Mouse (Mus musculus): ENCODE data around the gene Sept11. TPM values are rescaled to one million over a fixed set of nuclear protein-coding genes. Genes with fewer than 3 reads are reported as not detected.

Gene Sept11
- total RNA-seq, 1 experiment: 124 TPM

DNA sequence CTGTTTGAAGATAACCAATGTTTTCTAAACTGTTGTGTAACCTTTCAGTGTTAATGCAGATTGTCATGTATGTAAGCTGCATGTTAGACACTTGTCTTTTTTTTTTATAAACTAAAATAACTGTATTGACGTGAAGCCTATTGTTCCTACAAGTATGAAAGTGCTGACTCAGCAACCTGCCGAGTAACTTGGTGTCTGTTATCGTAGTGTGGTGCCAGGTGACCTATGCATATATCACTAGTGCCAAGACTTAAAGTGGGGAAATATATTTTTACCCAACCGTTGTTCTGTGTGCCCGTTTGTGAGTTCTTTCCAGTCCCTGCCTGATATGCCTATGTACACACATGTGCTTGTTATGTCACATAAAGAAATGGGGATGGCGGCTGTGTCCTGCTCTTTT is 81.4 kb downstream of the Sept11 start:
- in situ Hi-C loops (cut with MboI; ENCODE audit: low sequenced_read_pairs in 2 of 2, unreplicated experiment in 2 of 2): no loop called here
- no peak for DNase-seq (ENCODE audit: low read depth, low spot score)
- Histone ChIP-seq H3K4me1 (ENCODE audit: control insufficient read depth in 2 of 2, insufficient read depth in 2 of 2, low read length in 2 of 2, poor library complexity in 1 of 2) (no peaks in the 10 kb centered on the region), H3K36me3 (ENCODE audit: control insufficient read depth, insufficient read depth, low read length, poor library complexity, severe bottlenecking) (peaks cover 36% of the 10 kb centered on the region), H3K9me3 (ENCODE audit: control insufficient read depth, insufficient read depth, low read depth, low read length) (no peaks in the 10 kb centered on the region), H3K4me3 (ENCODE audit: insufficient read depth in 1 of 2, low read depth in 1 of 2, low read length in 2 of 2, poor library complexity in 1 of 2, severe bottlenecking in 1 of 2) (no peak overlapping the region), H3K9ac (ENCODE audit: insufficient read depth, low read depth, low read length, poor library complexity, severe bottlenecking) (no peak overlapping the region), H3K27ac (ENCODE audit: insufficient read depth, low read depth, low read length, poor library complexity, severe bottlenecking) (no peak overlapping the region)
- peak; percentile 100 for TF ChIP-seq MAFK (IDR thresholded peaks at IDR 0.05; ENCODE audit: insufficient read depth, low read depth, low read length)
- no peak for TF ChIP-seq HCFC1 (IDR thresholded peaks at IDR 0.05; ENCODE audit: borderline replicate concordance, insufficient read depth, low read length)

DNA sequence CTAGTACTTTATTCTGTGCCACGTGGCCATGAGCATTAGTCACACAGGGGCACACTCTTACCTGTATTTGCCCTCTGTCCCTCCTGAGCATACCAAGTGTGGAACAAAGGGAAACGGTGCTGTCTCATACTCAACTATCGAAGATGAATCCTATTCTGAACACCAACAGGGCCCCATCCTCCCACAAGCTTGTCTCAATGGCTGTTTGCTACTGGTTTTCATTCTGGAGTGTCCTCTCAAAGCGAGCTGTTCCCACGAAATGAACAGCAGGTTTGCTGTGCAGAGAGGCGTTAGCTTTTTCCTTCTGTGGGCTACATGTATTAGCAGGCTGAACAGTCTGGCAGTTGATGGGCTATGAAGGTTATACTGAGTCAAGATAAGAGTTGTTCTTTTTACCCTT is 85.4 kb downstream of the Sept11 start:
- H3K4me3 ChIP-seq (ENCODE audit: insufficient read depth in 1 of 2, low read depth in 1 of 2, low read length in 2 of 2, poor library complexity in 1 of 2, severe bottlenecking in 1 of 2): no peak overlapping the region
- no peaks in the 10 kb centered on the region for H3K4me1 ChIP-seq (ENCODE audit: control insufficient read depth in 2 of 2, insufficient read depth in 2 of 2, low read length in 2 of 2, poor library complexity in 1 of 2)
- in situ Hi-C loops (cut with MboI; ENCODE audit: low sequenced_read_pairs in 2 of 2, unreplicated experiment in 2 of 2): no loop called here
- DNase-seq (ENCODE audit: low read depth, low spot score): no peak
- no peaks in the 10 kb centered on the region for H3K9me3 ChIP-seq (ENCODE audit: control insufficient read depth, insufficient read depth, low read depth, low read length)
- no peak overlapping the region for H3K9ac ChIP-seq (ENCODE audit: insufficient read depth, low read depth, low read length, poor library complexity, severe bottlenecking)
- no peak for TF ChIP-seq ZC3H11A (IDR thresholded peaks at IDR 0.05; ENCODE audit: borderline replicate concordance, low read depth, low read length)
- H3K27ac ChIP-seq (ENCODE audit: insufficient read depth, low read depth, low read length, poor library complexity, severe bottlenecking): no peak overlapping the region
- H3K36me3 ChIP-seq (ENCODE audit: control insufficient read depth, insufficient read depth, low read length, poor library complexity, severe bottlenecking): peaks cover 19% of the 10 kb centered on the region

DNA sequence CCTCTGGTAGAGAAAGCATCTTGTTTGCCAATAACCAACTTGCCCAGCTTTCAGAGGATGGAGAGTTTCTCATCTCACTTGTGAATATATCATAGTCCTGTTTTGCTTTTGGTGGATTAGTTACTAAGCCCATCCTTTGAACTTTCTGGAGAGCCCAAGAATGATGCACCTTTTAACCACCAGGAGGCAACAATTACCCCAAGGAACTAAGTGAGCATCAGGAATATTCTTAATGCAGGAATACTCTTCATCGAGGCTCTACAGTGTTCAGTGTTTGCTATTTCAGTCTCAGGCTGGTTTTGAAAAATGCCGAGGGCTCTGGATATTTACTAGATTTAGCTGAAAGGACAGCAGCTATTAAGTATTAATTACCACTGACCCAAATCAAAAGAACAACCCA is 87.0 kb downstream of the Sept11 start:
- Histone ChIP-seq H3K36me3 (ENCODE audit: control insufficient read depth, insufficient read depth, low read length, poor library complexity, severe bottlenecking) (peaks cover 18% of the 10 kb centered on the region), H3K9me3 (ENCODE audit: control insufficient read depth, insufficient read depth, low read depth, low read length) (no peaks in the 10 kb centered on the region), H3K9ac (ENCODE audit: insufficient read depth, low read depth, low read length, poor library complexity, severe bottlenecking) (no peak overlapping the region), H3K4me1 (ENCODE audit: control insufficient read depth in 2 of 2, insufficient read depth in 2 of 2, low read length in 2 of 2, poor library complexity in 1 of 2) (no peaks in the 10 kb centered on the region), H3K27ac (ENCODE audit: insufficient read depth, low read depth, low read length, poor library complexity, severe bottlenecking) (no peak overlapping the region), H3K4me3 (ENCODE audit: insufficient read depth in 1 of 2, low read depth in 1 of 2, low read length in 2 of 2, poor library complexity in 1 of 2, severe bottlenecking in 1 of 2) (no peak overlapping the region)
- peak; percentile 19 for DNase-seq (ENCODE audit: low read depth, low spot score)
- TF ChIP-seq CHD2 (IDR thresholded peaks at IDR 0.05; ENCODE audit: low read depth, low read length): no peak
- no peak for TF ChIP-seq MAFK (IDR thresholded peaks at IDR 0.05; ENCODE audit: insufficient read depth, low read depth, low read length)
- TF ChIP-seq ZNF384 (IDR thresholded peaks at IDR 0.05; ENCODE audit: low read depth, low read length): no peak
- no peak for TF ChIP-seq HCFC1 (IDR thresholded peaks at IDR 0.05; ENCODE audit: borderline replicate concordance, insufficient read depth, low read length)
- no peak for TF ChIP-seq ZC3H11A (IDR thresholded peaks at IDR 0.05; ENCODE audit: borderline replicate concordance, low read depth, low read length)
- in situ Hi-C loops (cut with MboI; ENCODE audit: low sequenced_read_pairs in 2 of 2, unreplicated experiment in 2 of 2): no loop called here

- no peak overlapping the region for H3K9ac ChIP-seq (ENCODE audit: insufficient read depth, low read depth, low read length, poor library complexity, severe bottlenecking)
- TF ChIP-seq ZNF384 (IDR thresholded peaks at IDR 0.05; ENCODE audit: low read depth, low read length): no peak
- no peak for TF ChIP-seq ZC3H11A (IDR thresholded peaks at IDR 0.05; ENCODE audit: borderline replicate concordance, low read depth, low read length)
- no peak for TF ChIP-seq CHD2 (IDR thresholded peaks at IDR 0.05; ENCODE audit: low read depth, low read length)
- TF ChIP-seq MAFK (IDR thresholded peaks at IDR 0.05; ENCODE audit: insufficient read depth, low read depth, low read length): no peak
- TF ChIP-seq HCFC1 (IDR thresholded peaks at IDR 0.05; ENCODE audit: borderline replicate concordance, insufficient read depth, low read length): no peak
- no peak overlapping the region for H3K27ac ChIP-seq (ENCODE audit: insufficient read depth, low read depth, low read length, poor library complexity, severe bottlenecking)
- no peaks in the 10 kb centered on the region for H3K4me1 ChIP-seq (ENCODE audit: control insufficient read depth in 2 of 2, insufficient read depth in 2 of 2, low read length in 2 of 2, poor library complexity in 1 of 2)
- H3K4me3 ChIP-seq (ENCODE audit: insufficient read depth in 1 of 2, low read depth in 1 of 2, low read length in 2 of 2, poor library complexity in 1 of 2, severe bottlenecking in 1 of 2): no peak overlapping the region
- H3K9me3 ChIP-seq (ENCODE audit: control insufficient read depth, insufficient read depth, low read depth, low read length): no peaks in the 10 kb centered on the region
- H3K36me3 ChIP-seq (ENCODE audit: control insufficient read depth, insufficient read depth, low read length, poor library complexity, severe bottlenecking): peaks cover 27% of the 10 kb centered on the region
- in situ Hi-C loops (cut with MboI; ENCODE audit: low sequenced_read_pairs in 2 of 2, unreplicated experiment in 2 of 2): no loop called here
- no peak for DNase-seq (ENCODE audit: low read depth, low spot score)
Observed at GRCm38 (mm10) chr5:93183311-93183710, 90.1 kb downstream of the Sept11 start.

DNA sequence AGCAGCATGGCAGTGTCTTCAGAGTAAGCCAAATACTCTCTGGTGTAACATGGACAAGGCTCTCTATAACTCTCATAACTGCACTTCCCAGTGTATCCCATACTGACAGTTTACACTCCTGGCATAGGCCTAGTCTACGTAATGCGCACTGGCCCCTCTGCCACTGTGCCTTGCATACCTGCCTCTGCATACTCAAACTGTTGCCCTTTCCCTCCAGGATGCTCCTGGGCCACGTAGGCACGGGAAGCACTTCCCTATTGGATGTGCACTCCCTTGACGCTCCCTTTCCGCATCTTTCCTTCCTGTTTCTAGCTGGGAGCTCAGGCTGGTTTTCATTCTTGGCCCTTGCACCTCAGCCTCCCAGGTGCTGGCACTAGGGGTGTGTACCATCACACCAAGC is 91.3 kb downstream of the Sept11 start:
- no peak for DNase-seq (ENCODE audit: low read depth, low spot score)
- peaks cover 30% of the 10 kb centered on the region for H3K36me3 ChIP-seq (ENCODE audit: control insufficient read depth, insufficient read depth, low read length, poor library complexity, severe bottlenecking)

More for the DNA sequence above, 91.3 kb downstream of the Sept11 start:
- TF ChIP-seq ZC3H11A (IDR thresholded peaks at IDR 0.05; ENCODE audit: borderline replicate concordance, low read depth, low read length): no peak
- TF ChIP-seq ZNF384 (IDR thresholded peaks at IDR 0.05; ENCODE audit: low read depth, low read length): no peak
- no peak for TF ChIP-seq CHD2 (IDR thresholded peaks at IDR 0.05; ENCODE audit: low read depth, low read length)
- TF ChIP-seq HCFC1 (IDR thresholded peaks at IDR 0.05; ENCODE audit: borderline replicate concordance, insufficient read depth, low read length): no peak
- TF ChIP-seq MAFK (IDR thresholded peaks at IDR 0.05; ENCODE audit: insufficient read depth, low read depth, low read length): no peak
- Histone ChIP-seq H3K9me3 (ENCODE audit: control insufficient read depth, insufficient read depth, low read depth, low read length) (no peaks in the 10 kb centered on the region), H3K4me1 (ENCODE audit: control insufficient read depth in 2 of 2, insufficient read depth in 2 of 2, low read length in 2 of 2, poor library complexity in 1 of 2) (no peaks in the 10 kb centered on the region), H3K27ac (ENCODE audit: insufficient read depth, low read depth, low read length, poor library complexity, severe bottlenecking) (no peak overlapping the region), H3K9ac (ENCODE audit: insufficient read depth, low read depth, low read length, poor library complexity, severe bottlenecking) (no peak overlapping the region), H3K4me3 (ENCODE audit: insufficient read depth in 1 of 2, low read depth in 1 of 2, low read length in 2 of 2, poor library complexity in 1 of 2, severe bottlenecking in 1 of 2) (no peak overlapping the region)
- in situ Hi-C loops (cut with MboI; ENCODE audit: low sequenced_read_pairs in 2 of 2, unreplicated experiment in 2 of 2): no loop called here

Measured in ES-E14 (cell line).